Mouse (Mus musculus) limb, embryonic 14.5 days (tissue): Measurements from ENCODE around the gene Gpr108. TPM values are rescaled to one million over a fixed set of nuclear protein-coding genes. Genes with fewer than 3 reads are reported as not detected.

Source experiments
- ATAC-seq: fragments of 200-750 bp; cut with Nextera tagmentation; 2 replicates; pipeline ENCODE4 v1.8.0; 2017; ENCODE audit warnings: low read depth, moderate number of reproducible peaks, moderate TSS enrichment; ENCODE audit not compliant: low FRiP score
- DNase-seq: peaks from one replicate; pipeline ENCODE4 v3.0.0-alpha.2; 2015; ENCODE audit warnings: low spot score
- H3K27ac ChIP-seq: fragments of 300-500 bp; sonication (generic); replicated peaks from 2 replicates; pipeline ENCODE4 v1.5.1; 2014; ENCODE audit warnings: low read depth, mild to moderate bottlenecking, low read length, moderate library complexity, mixed read lengths
- H3K27me3 ChIP-seq: fragments of 300-500 bp; sonication (generic); 2 replicates; pipeline ENCODE4 v1.6.1; 2014; ENCODE audit warnings: low read length, mixed read lengths; ENCODE audit not compliant: control insufficient read depth, insufficient read depth
- H3K36me3 ChIP-seq: fragments of 300-500 bp; sonication (generic); 2 replicates; pipeline ENCODE4 v1.6.1; 2014; ENCODE audit warnings: mild to moderate bottlenecking, low read length, moderate library complexity, mixed read lengths; ENCODE audit not compliant: control insufficient read depth, insufficient read depth
- H3K4me1 ChIP-seq: fragments of 300-500 bp; sonication (generic); 2 replicates; pipeline ENCODE4 v1.6.1; 2014; ENCODE audit warnings: antibody characterized with exemption, low read length, mixed read lengths; ENCODE audit not compliant: control insufficient read depth, insufficient read depth
- H3K4me2 ChIP-seq: fragments of 300-500 bp; sonication (generic); replicated peaks from 2 replicates; pipeline ENCODE4 v1.6.1; 2014; ENCODE audit warnings: low read depth, mild to moderate bottlenecking, low read length, moderate library complexity; ENCODE audit not compliant: severe bottlenecking
- H3K4me3 ChIP-seq: fragments of 300-500 bp; sonication (generic); replicated peaks from 2 replicates; pipeline ENCODE4 v1.5.1; 2014; ENCODE audit warnings: low read length
- H3K9ac ChIP-seq: fragments of 300-500 bp; sonication (generic); 2 replicates; pipeline ENCODE4 v1.6.1; 2014; ENCODE audit warnings: mild to moderate bottlenecking, low read depth, low read length, moderate library complexity; ENCODE audit not compliant: severe bottlenecking
- H3K9me3 ChIP-seq: fragments of 300-500 bp; sonication (generic); 2 replicates; pipeline ENCODE4 v1.6.1; 2016; ENCODE audit warnings: low read length; ENCODE audit not compliant: control insufficient read depth
- POLR2A ChIP-seq: fragments of 200-500 bp; IDR thresholded peaks from 2 replicates; pipeline ENCODE4 v1.8.0; 2012; ENCODE audit warnings: inconsistent platforms, mild to moderate bottlenecking, moderate library complexity, borderline replicate concordance; ENCODE audit not compliant: insufficient read depth, insufficient read length; ENCODE audit errors: extremely low read depth
- WGBS: fragments of 180-500 bp; shearing (Covaris S2); extraction: QIAGEN DNeasy Blood & Tissue Kit; methylation state at CpG from one replicate; pipeline ENCODE4 v1.1.7; 2014; 5-methylcytosine and 5-hydroxymethylcytosine counted together
- polyA plus RNA-seq, 2 experiments: library from polyadenylated mRNA; depleted of rRNA in 1 of 2; stranded (reverse) in 1 of 2; unstranded in 1 of 2; fragments of >200 nt; fragmentation: Nextera tagmentation in 1 of 2; extraction: Ambion mirVana in 1 of 2; gene quantifications; 2 replicates each; pipeline versions ENCODE4 v1.2.1 to v1.2.3; 2012 to 2014

Gpr108 gene
- polyA plus RNA-seq, 2 experiments: 36.4 to 39.6 TPM

DNA sequence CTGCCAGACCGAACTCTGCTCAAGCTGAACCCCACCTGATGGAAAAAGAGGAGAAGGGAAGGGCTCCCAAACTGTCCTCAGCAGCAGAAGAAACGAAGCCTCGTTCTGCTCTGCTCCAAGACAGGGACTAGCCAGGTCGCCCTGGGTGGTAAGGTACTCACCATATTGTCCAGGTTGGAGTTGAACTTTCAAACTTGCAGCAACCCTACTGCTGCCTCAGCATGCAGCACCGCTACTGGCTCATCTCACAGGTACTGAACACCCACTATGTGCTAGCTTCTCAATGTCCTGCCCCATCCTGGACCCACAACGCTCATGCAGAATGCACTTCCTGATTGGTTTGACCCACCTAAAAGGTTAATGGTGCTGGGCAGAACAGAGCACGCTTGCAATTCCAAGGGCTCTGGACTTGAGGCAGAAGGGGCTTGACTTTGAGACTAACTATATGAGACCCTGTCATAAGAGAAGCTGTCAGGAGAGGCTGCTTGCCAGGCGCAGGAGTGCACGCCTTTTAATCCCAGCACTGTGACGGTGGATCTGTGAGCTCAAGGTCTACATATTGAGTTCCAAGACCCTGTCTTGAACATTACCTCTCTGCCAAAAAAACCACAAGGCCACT lies 2.8 kb downstream of the Gpr108 start:
- 88% methylated on average over 10 of the region's 10 CpGs for WGBS
- Histone ChIP-seq H3K27ac (no peak overlapping the region), H3K9ac (no peak overlapping the region), H3K36me3 (peaks cover 26% of the 10 kb centered on the region), H3K27me3 (no peaks in the 10 kb centered on the region), H3K4me2 (no peak overlapping the region), H3K4me3 (no peak overlapping the region), H3K9me3 (peaks cover 6% of the 10 kb centered on the region; the same call in 1 of the 2 replicates), H3K4me1 (peaks cover 11% of the 10 kb centered on the region)
- DNase-seq: no peak
- no peak for ATAC-seq
- TF ChIP-seq POLR2A: no peak

DNA sequence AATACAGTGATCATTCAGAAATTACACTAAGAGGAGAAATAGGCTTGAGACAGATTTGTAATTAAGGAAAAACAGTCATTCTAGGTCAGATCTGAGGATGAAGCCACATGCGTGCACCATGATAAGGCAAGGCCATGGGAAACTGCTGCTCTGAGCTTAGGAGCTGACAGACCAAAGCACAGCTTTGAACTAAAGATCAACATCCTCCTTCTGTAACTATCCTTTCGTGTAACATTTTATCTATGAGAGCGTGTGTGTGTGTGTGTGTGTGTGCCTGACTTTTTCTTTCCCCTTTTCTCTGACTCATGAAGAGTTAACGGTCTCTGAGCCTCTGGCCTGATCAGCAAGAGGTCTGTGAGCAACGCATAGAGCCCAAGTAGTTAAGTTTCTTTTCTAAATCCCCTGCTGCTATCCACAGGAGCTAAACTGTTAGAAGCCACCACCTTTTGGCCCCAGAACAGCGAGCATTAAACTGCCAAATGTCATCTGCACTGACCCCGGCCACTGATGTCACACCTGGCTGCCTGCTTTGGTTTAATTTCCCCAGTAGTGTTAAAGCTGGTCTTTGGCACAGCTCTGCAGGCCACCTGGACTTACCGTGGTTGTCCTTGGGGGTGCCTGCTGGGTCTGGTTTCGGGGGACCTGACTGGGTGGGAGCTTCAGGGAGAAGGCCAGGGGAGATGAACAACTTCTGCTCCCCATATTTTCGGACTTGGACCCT lies 4.4 kb downstream of the Gpr108 start:
- Histone ChIP-seq H3K4me1 (peaks cover 9% of the 10 kb centered on the region), H3K27ac (no peak overlapping the region), H3K9me3 (peaks cover 6% of the 10 kb centered on the region; the same call in 1 of the 2 replicates), H3K9ac (no peak overlapping the region), H3K4me3 (no peak overlapping the region), H3K4me2 (no peak overlapping the region), H3K27me3 (no peaks in the 10 kb centered on the region), H3K36me3 (peaks cover 26% of the 10 kb centered on the region)
- ATAC-seq (no peak), DNase-seq (no peak)
- no peak for TF ChIP-seq POLR2A
- WGBS: 62% methylated on average over 10 of the region's 10 CpGs

DNA sequence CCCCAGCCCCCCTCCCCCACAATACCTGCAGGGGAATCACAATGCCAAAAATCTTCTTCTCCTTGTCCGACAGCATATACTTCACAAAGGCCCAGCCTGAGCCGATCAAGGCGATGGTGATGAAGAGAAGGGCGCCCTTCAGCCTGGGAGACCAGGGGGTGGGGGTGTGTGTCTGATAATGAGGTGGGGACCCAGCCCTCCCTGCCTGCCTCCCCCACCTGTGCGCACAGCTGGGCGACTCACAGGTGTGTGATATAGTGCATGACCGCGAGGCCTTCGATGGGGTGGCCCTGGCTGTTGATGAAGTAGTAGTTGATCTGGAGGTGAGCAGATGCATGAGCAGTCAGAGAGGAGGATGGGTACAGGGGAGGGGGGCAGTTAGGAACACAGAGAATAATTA lies 11.1 kb downstream of the Gpr108 start:
- Histone ChIP-seq H3K27me3 (no peaks in the 10 kb centered on the region), H3K4me1 (no peaks in the 10 kb centered on the region), H3K27ac (no peak overlapping the region), H3K9ac (no peak overlapping the region), H3K9me3 (peaks cover 6% of the 10 kb centered on the region; the same call in 1 of the 2 replicates), H3K36me3 (peaks cover 43% of the 10 kb centered on the region), H3K4me3 (no peak overlapping the region), H3K4me2 (no peak overlapping the region)
- ATAC-seq (no peak), DNase-seq (no peak)
- TF ChIP-seq POLR2A: no peak
- WGBS: 96% methylated on average over 9 of the region's 9 CpGs

DNA sequence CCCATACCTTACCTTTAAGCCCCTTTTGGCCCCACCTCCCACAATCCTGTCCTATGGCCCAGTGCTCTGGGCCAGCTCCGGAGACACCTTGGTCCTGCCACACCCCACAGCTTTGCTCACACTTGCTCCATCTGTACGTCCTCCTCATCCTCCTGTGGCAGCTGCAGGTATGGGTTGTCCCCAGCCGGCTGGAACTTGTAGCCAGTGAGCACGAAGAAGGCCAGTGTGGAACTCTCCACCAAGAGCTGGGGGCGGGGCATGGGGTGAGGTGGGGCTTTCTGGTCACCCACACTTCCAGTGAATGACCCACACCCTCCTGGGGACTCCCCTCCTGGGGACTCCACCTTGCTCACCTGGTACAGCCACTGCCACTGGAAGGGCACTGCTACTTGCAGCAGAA lies 12.4 kb downstream of the Gpr108 start:
- 81% methylated on average over 5 of the region's 5 CpGs for WGBS
- no peaks in the 10 kb centered on the region for H3K4me1 ChIP-seq
- no peak overlapping the region for H3K4me3 ChIP-seq
- H3K9ac ChIP-seq: no peak overlapping the region
- no peak for ATAC-seq
- H3K27me3 ChIP-seq: no peaks in the 10 kb centered on the region
- H3K27ac ChIP-seq: no peak overlapping the region
- no peaks in the 10 kb centered on the region for H3K9me3 ChIP-seq
- DNase-seq: no peak
- H3K36me3 ChIP-seq: peaks cover 35% of the 10 kb centered on the region
- no peak overlapping the region for H3K4me2 ChIP-seq
- no peak for TF ChIP-seq POLR2A

DNA sequence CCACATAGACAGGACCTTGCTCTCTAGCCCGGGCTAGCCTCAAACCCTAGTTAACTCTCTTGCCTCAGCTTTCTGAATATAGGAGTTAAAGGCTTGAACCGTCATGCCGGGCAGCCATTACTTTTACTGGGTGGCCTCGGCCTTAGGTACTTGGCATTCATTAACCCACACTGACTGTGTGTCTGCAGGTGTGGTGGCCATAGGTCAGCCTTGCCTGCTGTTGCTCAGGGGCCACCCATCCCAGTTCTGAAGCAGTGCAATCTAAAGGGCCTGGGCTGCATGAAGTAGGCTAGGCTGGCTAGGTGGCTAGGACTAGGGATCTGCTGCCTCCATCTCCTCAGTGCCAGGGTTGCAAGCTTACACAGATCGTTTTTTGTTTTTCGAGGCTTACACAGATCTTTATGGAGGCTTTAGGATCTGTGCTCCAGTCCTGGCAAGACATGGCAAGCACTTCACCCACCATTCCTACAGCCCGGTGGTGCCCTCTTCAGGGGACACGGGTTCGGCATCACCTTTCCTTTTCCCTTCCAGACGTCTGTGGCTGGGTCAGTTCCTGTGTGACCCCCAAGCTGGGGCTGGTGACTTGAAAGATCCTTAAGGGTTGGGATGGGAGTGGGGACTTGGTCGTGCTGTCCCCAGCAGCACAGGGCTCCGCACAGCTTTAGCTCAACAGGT lies 13.9 kb downstream of the Gpr108 start:
- H3K4me3 ChIP-seq: no peak overlapping the region
- peaks cover 35% of the 10 kb centered on the region for H3K36me3 ChIP-seq
- no peak overlapping the region for H3K9ac ChIP-seq
- H3K4me2 ChIP-seq: no peak overlapping the region
- 79% methylated on average over 12 of the region's 12 CpGs for WGBS
- DNase-seq (no peak), ATAC-seq (no peak)
- no peak overlapping the region for H3K27ac ChIP-seq
- H3K4me1 ChIP-seq: no peaks in the 10 kb centered on the region
- no peaks in the 10 kb centered on the region for H3K9me3 ChIP-seq
- H3K27me3 ChIP-seq: no peaks in the 10 kb centered on the region
- no peak for TF ChIP-seq POLR2A
